Mouse (Mus musculus): Measurements from ENCODE around the gene Dscam. TPM values are rescaled to one million over a fixed set of nuclear protein-coding genes. Genes with fewer than 3 reads are reported as not detected.
A peak's percentile ranks its signal among the peaks of the same experiment; 100 is the strongest.

Dscam gene
- polyA plus RNA-seq, 1 experiment, result not detected

GRCm38 (mm10) chr16:96843691-96844400 lies 326.7 kb downstream of the Dscam start:
- Histone ChIP-seq H3K4me3 (ENCODE audit: insufficient read depth, low read length) (no peak overlapping the region), H3K27ac (ENCODE audit: insufficient read depth, low read depth, low read length) (no peak overlapping the region), H3K4me1 (ENCODE audit: control insufficient read depth, insufficient read depth, low read length) (peaks cover 23% of the 10 kb centered on the region)
- TF ChIP-seq POLR2A (IDR thresholded peaks at IDR 0.05; ENCODE audit: borderline replicate concordance, low read depth, low read length) (no peak), CTCF (IDR thresholded peaks at IDR 0.05; ENCODE audit: low read depth, low read length) (no peak)

DNA sequence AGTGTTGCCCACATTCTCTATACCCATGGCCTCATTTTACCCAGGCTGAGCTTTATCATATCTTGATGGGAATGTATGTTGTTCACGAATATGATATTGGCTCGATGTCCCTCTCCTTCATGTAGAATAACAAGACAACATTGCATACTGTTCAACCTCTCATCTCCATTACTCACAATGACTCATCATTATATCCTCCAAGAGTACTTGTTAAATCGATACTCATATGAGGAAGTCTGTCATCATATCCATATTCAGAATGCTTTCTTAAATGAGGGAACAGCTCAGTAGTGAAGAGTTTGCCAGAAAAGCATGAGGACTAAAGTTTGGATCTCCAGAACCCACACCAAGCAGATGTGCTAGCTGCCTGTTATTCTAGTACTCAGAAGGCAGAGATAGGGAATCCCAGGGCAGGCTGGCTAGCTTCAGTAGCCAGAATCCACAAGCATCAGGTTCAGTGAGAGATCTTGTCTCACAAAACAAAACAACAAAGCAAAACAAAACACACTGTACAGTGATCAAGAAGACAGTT lies 327.7 kb downstream of the Dscam start:
- Histone ChIP-seq H3K27ac (ENCODE audit: insufficient read depth, low read depth, low read length) (peak overlapping the region; percentile 58), H3K4me1 (ENCODE audit: control insufficient read depth, insufficient read depth, low read length) (peaks cover 23% of the 10 kb centered on the region), H3K4me3 (ENCODE audit: insufficient read depth, low read length) (no peak overlapping the region)
- TF ChIP-seq CTCF (IDR thresholded peaks at IDR 0.05; ENCODE audit: low read depth, low read length) (no peak), POLR2A (IDR thresholded peaks at IDR 0.05; ENCODE audit: borderline replicate concordance, low read depth, low read length) (no peak)

GRCm38 (mm10) chr16:96819649-96820048 lies 350.9 kb downstream of the Dscam start:
- H3K4me3 ChIP-seq (ENCODE audit: insufficient read depth, low read length), result no peak overlapping the region
- H3K4me1 ChIP-seq (ENCODE audit: control insufficient read depth, insufficient read depth, low read length), result no peaks in the 10 kb centered on the region
- TF ChIP-seq CTCF (IDR thresholded peaks at IDR 0.05; ENCODE audit: low read depth, low read length) (peak; percentile 57), POLR2A (IDR thresholded peaks at IDR 0.05; ENCODE audit: borderline replicate concordance, low read depth, low read length) (no peak)
- H3K27ac ChIP-seq (ENCODE audit: insufficient read depth, low read depth, low read length), result no peak overlapping the region

GRCm38 (mm10) chr16:96806298-96806697 lies 364.3 kb downstream of the Dscam start:
- no peak for TF ChIP-seq CTCF (IDR thresholded peaks at IDR 0.05; ENCODE audit: low read depth, low read length)
- no peak for TF ChIP-seq POLR2A (IDR thresholded peaks at IDR 0.05; ENCODE audit: borderline replicate concordance, low read depth, low read length)
- H3K27ac ChIP-seq (ENCODE audit: insufficient read depth, low read depth, low read length), result no peak overlapping the region
- no peaks in the 10 kb centered on the region for H3K4me1 ChIP-seq (ENCODE audit: control insufficient read depth, insufficient read depth, low read length)
- no peak overlapping the region for H3K4me3 ChIP-seq (ENCODE audit: insufficient read depth, low read length)

GRCm38 (mm10) chr16:96802636-96803035 lies 367.9 kb downstream of the Dscam start:
- TF ChIP-seq CTCF (IDR thresholded peaks at IDR 0.05; ENCODE audit: low read depth, low read length), result no peak
- TF ChIP-seq POLR2A (IDR thresholded peaks at IDR 0.05; ENCODE audit: borderline replicate concordance, low read depth, low read length), result no peak
- no peaks in the 10 kb centered on the region for H3K4me1 ChIP-seq (ENCODE audit: control insufficient read depth, insufficient read depth, low read length)
- H3K4me3 ChIP-seq (ENCODE audit: insufficient read depth, low read length), result no peak overlapping the region
- H3K27ac ChIP-seq (ENCODE audit: insufficient read depth, low read depth, low read length), result no peak overlapping the region

- Histone ChIP-seq H3K27ac (ENCODE audit: insufficient read depth, low read depth, low read length) (no peak overlapping the region), H3K4me3 (ENCODE audit: insufficient read depth, low read length) (no peak overlapping the region), H3K4me1 (ENCODE audit: control insufficient read depth, insufficient read depth, low read length) (no peaks in the 10 kb centered on the region)
- TF ChIP-seq CTCF (IDR thresholded peaks at IDR 0.05; ENCODE audit: low read depth, low read length) (no peak), POLR2A (IDR thresholded peaks at IDR 0.05; ENCODE audit: borderline replicate concordance, low read depth, low read length) (no peak)
Measured at GRCm38 (mm10) chr16:96801650-96802237, 368.8 kb downstream of the Dscam start.

DNA sequence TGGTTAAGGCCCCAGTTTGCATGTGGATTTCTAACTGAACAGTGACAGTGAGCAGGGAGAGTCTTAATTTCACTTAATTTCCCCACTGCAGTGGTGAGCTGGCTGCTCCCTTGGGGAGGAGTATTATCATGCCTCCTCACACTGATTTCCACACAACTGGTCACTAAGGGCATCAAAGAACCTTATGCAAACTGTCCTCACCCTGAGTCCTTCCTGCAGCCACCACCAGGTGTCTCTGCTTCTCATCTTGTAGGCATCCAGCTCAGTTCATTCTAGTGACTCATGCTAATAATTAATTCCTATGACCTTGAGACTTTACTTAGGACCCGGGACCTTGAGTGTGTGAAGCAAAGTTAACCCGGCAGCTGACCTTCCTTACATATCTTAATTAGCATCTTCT lies 375.1 kb downstream of the Dscam start:
- no peak for TF ChIP-seq POLR2A (IDR thresholded peaks at IDR 0.05; ENCODE audit: borderline replicate concordance, low read depth, low read length)
- no peak for TF ChIP-seq CTCF (IDR thresholded peaks at IDR 0.05; ENCODE audit: low read depth, low read length)
- Histone ChIP-seq H3K4me1 (ENCODE audit: control insufficient read depth, insufficient read depth, low read length) (no peaks in the 10 kb centered on the region), H3K4me3 (ENCODE audit: insufficient read depth, low read length) (no peak overlapping the region), H3K27ac (ENCODE audit: insufficient read depth, low read depth, low read length) (no peak overlapping the region)

GRCm38 (mm10) chr16:96791307-96791706 lies 379.2 kb downstream of the Dscam start:
- no peaks in the 10 kb centered on the region for H3K4me1 ChIP-seq (ENCODE audit: control insufficient read depth, insufficient read depth, low read length)
- TF ChIP-seq CTCF (IDR thresholded peaks at IDR 0.05; ENCODE audit: low read depth, low read length) (no peak), POLR2A (IDR thresholded peaks at IDR 0.05; ENCODE audit: borderline replicate concordance, low read depth, low read length) (no peak)
- H3K27ac ChIP-seq (ENCODE audit: insufficient read depth, low read depth, low read length), result no peak overlapping the region
- no peak overlapping the region for H3K4me3 ChIP-seq (ENCODE audit: insufficient read depth, low read length)

DNA sequence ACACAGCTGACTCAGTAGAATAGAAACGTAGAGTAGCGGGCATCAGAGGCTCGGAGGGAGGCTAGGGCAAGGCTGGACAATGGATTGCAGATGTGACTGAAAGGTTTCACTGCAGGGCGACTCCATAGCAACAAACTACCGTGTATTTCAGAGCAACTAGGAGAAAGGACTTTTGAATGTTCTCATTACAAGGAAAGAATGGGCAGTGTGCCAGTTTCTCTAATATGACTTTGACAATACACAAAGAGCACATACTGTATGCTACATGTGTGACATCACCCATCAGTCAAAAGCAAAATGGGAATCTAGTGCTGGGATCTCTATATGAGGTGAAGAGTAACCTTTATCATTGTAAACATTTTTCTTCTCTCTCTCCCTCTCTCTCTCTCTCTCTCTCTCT lies 382.3 kb downstream of the Dscam start:
- no peak overlapping the region for H3K4me3 ChIP-seq (ENCODE audit: insufficient read depth, low read length)
- H3K4me1 ChIP-seq (ENCODE audit: control insufficient read depth, insufficient read depth, low read length), result no peaks in the 10 kb centered on the region
- no peak overlapping the region for H3K27ac ChIP-seq (ENCODE audit: insufficient read depth, low read depth, low read length)
- TF ChIP-seq POLR2A (IDR thresholded peaks at IDR 0.05; ENCODE audit: borderline replicate concordance, low read depth, low read length), result no peak
- no peak for TF ChIP-seq CTCF (IDR thresholded peaks at IDR 0.05; ENCODE audit: low read depth, low read length)

DNA sequence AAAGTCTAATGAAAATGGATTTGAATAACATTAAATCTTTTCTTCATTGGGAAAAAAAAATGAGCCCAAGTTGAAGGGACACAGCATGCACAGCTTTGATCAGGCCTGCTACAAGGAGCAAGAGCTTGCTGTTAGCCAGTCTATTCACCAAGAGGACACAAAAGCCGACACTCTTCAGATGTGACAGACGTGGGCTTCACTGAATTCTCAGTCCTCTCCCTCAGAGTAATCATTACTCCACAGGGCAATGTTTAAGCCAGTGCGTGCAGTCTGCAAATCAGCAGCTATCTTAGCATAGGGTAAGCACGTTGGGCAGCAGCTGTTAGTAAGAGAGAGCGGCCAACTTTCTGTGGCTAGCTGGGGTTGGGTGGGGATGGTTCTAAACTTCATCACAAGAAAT lies 391.5 kb downstream of the Dscam start:
- Histone ChIP-seq H3K4me3 (ENCODE audit: insufficient read depth, low read length) (no peak overlapping the region), H3K27ac (ENCODE audit: insufficient read depth, low read depth, low read length) (no peak overlapping the region), H3K4me1 (ENCODE audit: control insufficient read depth, insufficient read depth, low read length) (no peaks in the 10 kb centered on the region)
- TF ChIP-seq CTCF (IDR thresholded peaks at IDR 0.05; ENCODE audit: low read depth, low read length) (no peak), POLR2A (IDR thresholded peaks at IDR 0.05; ENCODE audit: borderline replicate concordance, low read depth, low read length) (no peak)
